Mouse (Mus musculus) c-Kit-negative CD71-positive TER-119-positive erythroid progenitor cells, embryonic 14.5 days (primary cell): ENCODE measurements around the gene Slc39a11.

Experiments
- DNase-seq: peaks from one replicate; pipeline ENCODE4 v3.0.0-alpha.2; 2013; ENCODE audit warnings: low read depth, low spot score

The Slc39a11 gene

DNA sequence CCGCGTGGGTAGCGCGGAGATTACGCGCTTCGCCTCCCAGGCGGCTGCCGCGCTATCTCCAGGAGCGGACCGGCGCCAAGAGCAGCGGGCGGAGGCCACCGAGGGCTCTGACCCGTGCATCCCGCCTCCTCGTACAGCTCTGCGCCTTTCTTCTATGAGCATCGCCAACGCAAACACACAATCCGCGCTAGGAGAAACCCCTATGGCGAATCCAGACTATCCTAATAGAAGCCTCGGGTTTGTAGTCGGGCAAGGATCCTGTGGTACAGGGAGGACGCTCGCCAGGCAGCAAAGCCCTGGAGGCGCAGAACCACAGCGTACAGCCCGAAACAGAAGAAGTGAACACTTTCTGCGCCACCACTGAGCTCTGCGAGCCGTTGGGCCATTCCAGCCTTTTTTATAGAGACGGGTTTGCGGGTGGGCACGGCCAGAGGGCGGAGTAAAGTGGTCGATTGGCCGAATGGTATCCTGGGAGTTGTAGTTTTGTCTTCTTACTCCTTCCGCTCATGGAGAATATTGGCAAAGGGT, 448.3 kb downstream of the Slc39a11 start:
- no peak for DNase-seq

DNA sequence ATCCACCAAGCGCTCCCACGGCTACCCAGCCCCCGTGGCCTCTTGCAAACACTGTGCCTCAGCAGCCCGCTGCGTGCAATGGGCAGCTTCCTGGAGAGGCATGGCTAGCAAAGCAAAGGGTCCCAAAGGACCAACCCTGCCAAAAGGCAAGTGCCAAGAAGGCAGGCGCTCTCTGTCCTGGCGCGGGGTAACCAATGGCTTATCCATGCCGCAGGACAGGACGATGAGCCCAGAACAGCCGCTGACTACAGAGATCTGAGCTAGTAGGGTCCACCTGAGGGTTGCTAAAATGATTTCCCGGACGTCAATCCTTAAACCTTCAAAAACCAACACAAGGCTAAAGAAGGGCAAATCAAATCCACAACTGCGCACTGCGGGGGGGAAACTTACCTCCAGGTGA, 449.0 kb downstream of the Slc39a11 start:
- DNase-seq = no peak

GRCm38 (mm10) chr11:113198586-113198985, 451.3 kb downstream of the Slc39a11 start:
- DNase-seq = no peak

GRCm38 (mm10) chr11:113197624-113198023, 452.3 kb downstream of the Slc39a11 start:
- no peak for DNase-seq

DNA sequence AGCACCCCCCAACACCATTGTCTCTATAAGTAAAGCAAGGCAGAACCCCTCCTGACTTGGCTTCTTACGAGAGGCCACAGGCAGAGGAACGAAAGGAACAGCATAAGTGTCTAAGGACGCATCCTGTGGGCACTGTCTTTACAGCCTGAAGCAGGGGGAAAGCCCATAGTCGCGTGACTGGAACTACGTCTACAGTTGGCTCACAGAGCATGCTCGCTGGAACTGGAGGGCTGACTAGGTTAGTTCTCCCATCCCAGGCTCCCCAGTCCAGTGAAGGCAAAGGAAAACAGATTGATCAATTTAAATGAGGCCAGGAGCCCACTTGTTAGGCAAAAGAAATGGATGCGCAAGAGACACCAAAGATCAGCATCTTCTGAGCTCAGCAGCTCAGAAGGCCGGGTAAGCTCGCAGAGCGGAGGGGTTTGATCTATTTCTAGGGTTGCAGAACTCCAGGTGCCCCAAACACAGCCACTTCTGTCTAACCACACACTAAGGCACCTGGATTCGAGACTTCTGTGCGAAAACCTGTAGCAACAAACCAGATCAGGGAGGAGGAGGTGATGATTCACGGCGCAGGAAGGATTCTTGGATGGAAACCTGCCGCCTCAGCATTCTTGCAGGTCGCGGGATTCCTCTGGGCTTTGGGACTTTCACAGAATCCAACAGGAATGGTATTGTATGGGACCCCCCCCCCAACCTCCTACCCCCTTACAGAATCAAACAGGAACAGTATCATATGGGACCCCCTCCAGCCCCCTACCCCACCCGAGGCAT, 453.5 kb downstream of the Slc39a11 start:
- no peak for DNase-seq
